Comparison of ENCODE assay signal across 12 mouse cellular contexts in genomic region chr10:23015935-23016694, GRCm38 (mm10).
A peak's percentile ranks its signal among the peaks of the same experiment; 100 is the strongest.
DNase-seq lines count a peak whose midpoint lies in the region; ATAC-seq and TF ChIP-seq lines count a peak whose summit lies in the region.
"Had no signal": no experiment of that assay in that cellular context is flagged by ENCODE, and none has a peak within 500 bp of the region (broad histone marks: within the 10 kb centered on the region; RNA-seq: fewer than 3 reads in every experiment).

No protein-coding gene starts in this region.

- ATAC-seq in heart, postnatal 0 days (ENCODE audit: insufficient read depth, low read depth): 0 out of 2 replicates have a peak, but pooled peaks have one; percentile 14
- ATAC-seq in forebrain, embryonic 15.5 days (replicated peaks): peak; percentile 55
- peak; percentile 85 for ATAC-seq in neural tube, embryonic 12.5 days (ENCODE audit: low FRiP score, low read depth)

- H3K9ac ChIP-seq in heart, postnatal 0 days (replicated peaks; ENCODE audit: low read depth, low read length): no peak overlapping the region
- no peak overlapping the region for H3K9ac ChIP-seq in forebrain, embryonic 15.5 days (replicated peaks)
- no peak overlapping the region for H3K9ac ChIP-seq in neural tube, embryonic 12.5 days

- no peaks in the 10 kb centered on the region for H3K27me3 ChIP-seq in heart, postnatal 0 days (ENCODE audit: control insufficient read depth, insufficient read depth, low read length)
- no peaks in the 10 kb centered on the region for H3K27me3 ChIP-seq in forebrain, embryonic 15.5 days
- no peaks in the 10 kb centered on the region for H3K27me3 ChIP-seq in neural tube, embryonic 12.5 days (replicated peaks)

- TF ChIP-seq EP300 in heart, postnatal 0 days (IDR thresholded peaks at IDR 0.05; ENCODE audit: low read depth): no peak

- no peaks in the 10 kb centered on the region for H3K9me3 ChIP-seq in heart, postnatal 0 days (replicated peaks; ENCODE audit: control insufficient read depth, low read length)
- no peaks in the 10 kb centered on the region for H3K9me3 ChIP-seq in forebrain, embryonic 15.5 days
- no peaks in the 10 kb centered on the region for H3K9me3 ChIP-seq in neural tube, embryonic 12.5 days

- H3K4me1 ChIP-seq in heart, postnatal 0 days (ENCODE audit: control insufficient read depth, insufficient read depth): no peaks in the 10 kb centered on the region
- H3K4me1 ChIP-seq in forebrain, embryonic 15.5 days: 0 out of 2 replicates have a peak, but pooled peaks cover 3% of the 10 kb centered on the region
- 0 out of 2 replicates have a peak, but pooled peaks cover 2% of the 10 kb centered on the region for H3K4me1 ChIP-seq in neural tube, embryonic 12.5 days

- WGBS in heart, postnatal 0 days: 35% methylated on average over 3 of the region's 3 CpGs
- WGBS in forebrain, embryonic 15.5 days: 47% methylated on average over 3 of the region's 3 CpGs
- WGBS in neural tube, embryonic 12.5 days: 52% methylated on average over 3 of the region's 3 CpGs

- no peak overlapping the region for H3K4me2 ChIP-seq in heart, postnatal 0 days (ENCODE audit: low read depth, low read length)
- no peak overlapping the region for H3K4me2 ChIP-seq in forebrain, embryonic 15.5 days (replicated peaks)
- no peak overlapping the region for H3K4me2 ChIP-seq in neural tube, embryonic 12.5 days (replicated peaks)

- DNase-seq in heart, postnatal 0 days (ENCODE audit: low spot score): no peak
- DNase-seq in heart, adult 8-10 months (ENCODE audit: low spot score): no peak
- DNase-seq in kidney, postnatal 10 days: peak; percentile 21
- no peak for DNase-seq in right cerebral cortex, postnatal 10 days (ENCODE audit: low spot score in 2 of 2)
- no peak for DNase-seq in frontal cortex, postnatal 36 days (ENCODE audit: low spot score in 2 of 2)
- no peak for DNase-seq in thymus, postnatal 4 days
- DNase-seq: gastrocnemius, postnatal 10 days; left cerebral cortex, postnatal 4 days; thymus, adult 2 months had no signal

- no peak for TF ChIP-seq CTCF in heart, postnatal 0 days (IDR thresholded peaks at IDR 0.05; ENCODE audit: low read depth)

- H3K4me3 ChIP-seq in heart, postnatal 0 days (ENCODE audit: low read depth, low read length): no peak overlapping the region
- H3K4me3 ChIP-seq in forebrain, embryonic 15.5 days: no peak overlapping the region
- no peak overlapping the region for H3K4me3 ChIP-seq in neural tube, embryonic 12.5 days

- no peak overlapping the region for H3K27ac ChIP-seq in heart, postnatal 0 days (ENCODE audit: low read depth)
- H3K27ac ChIP-seq in forebrain, embryonic 15.5 days (replicated peaks): no peak overlapping the region
- no peak overlapping the region; the same call in 1 of the 2 replicates for H3K27ac ChIP-seq in neural tube, embryonic 12.5 days
- H3K27ac ChIP-seq: macrophage had no signal

- no peaks in the 10 kb centered on the region for H3K36me3 ChIP-seq in heart, postnatal 0 days (replicated peaks; ENCODE audit: control insufficient read depth, insufficient read depth, low read length)
- H3K36me3 ChIP-seq in forebrain, embryonic 15.5 days: no peaks in the 10 kb centered on the region
- no peaks in the 10 kb centered on the region for H3K36me3 ChIP-seq in neural tube, embryonic 12.5 days

Comparison
In these comparisons a context has a peak if more than half of its experiments do, and no peak if none do; other contexts are left out.
1. ATAC-seq: peak in every context shown above with its lines; median percentile 85 in neural tube, embryonic 12.5 days; 55 in forebrain, embryonic 15.5 days; 14 in heart, postnatal 0 days.